Mouse (Mus musculus) spleen, postnatal 36 days (tissue): ENCODE results near the gene 1700037H04Rik.

Source experiments
- DNase-seq, 2 experiments: peaks; one replicate each; pipeline ENCODE4 v3.0.0; 2022; ENCODE audit warnings: low spot score in 2 of 2, mixed read lengths in 1 of 2

The 1700037H04Rik gene

GRCm38 (mm10) chr2:131159938-131160581 lies at the start of gene 1700037H04Rik:
1700037H04Rik (minus strand) TSS chr2:131160081.
- DNase-seq, result peak; percentile 95 to 97

GRCm38 (mm10) chr2:131209125-131209795 lies 49.4 kb upstream of the 1700037H04Rik start:
- peak; percentile 48 to 63 for DNase-seq

GRCm38 (mm10) chr2:131208356-131208755 lies 48.5 kb upstream of the 1700037H04Rik start:
- no peak for DNase-seq

- DNase-seq, result no peak
Measured at GRCm38 (mm10) chr2:131206778-131207177, 46.9 kb upstream of the 1700037H04Rik start, which contains the start of gene Ap5s1. Ap5s1 (plus strand) TSS chr2:131207078.

GRCm38 (mm10) chr2:131205521-131206182 lies 45.8 kb upstream of the 1700037H04Rik start:
- peak; percentile 44 to 65 for DNase-seq

DNA sequence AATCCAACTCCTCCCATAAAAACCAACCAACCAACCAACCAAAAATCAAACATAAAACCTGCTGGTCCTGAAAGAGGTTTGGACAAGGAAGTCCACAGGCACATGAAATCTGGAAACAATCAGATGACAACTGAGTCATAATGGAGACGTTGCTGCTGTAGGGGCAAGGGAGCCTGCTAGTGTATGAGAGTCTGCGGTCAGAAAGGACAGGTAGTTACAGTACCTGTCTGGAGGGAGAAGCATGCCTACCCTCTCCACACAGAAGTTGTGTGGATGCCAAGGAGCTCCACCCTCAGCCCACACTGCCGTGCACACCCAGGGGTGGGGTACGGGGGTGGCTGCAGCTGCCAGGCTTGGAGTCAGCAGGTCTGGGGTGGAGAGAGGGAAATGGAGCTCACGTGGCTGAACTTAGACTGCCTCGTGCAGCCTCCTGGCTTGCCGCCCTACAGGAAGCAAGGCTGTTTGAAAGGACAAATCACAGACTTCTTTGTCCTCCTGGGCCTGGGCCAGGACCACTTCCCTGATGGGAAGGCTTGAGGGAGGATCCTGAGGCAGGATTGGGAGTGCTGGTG lies 44.6 kb upstream of the 1700037H04Rik start:
- DNase-seq, result peak; percentile 55 to 68

GRCm38 (mm10) chr2:131203816-131204409 lies 44.0 kb upstream of the 1700037H04Rik start:
- DNase-seq, result no peak

- DNase-seq, result no peak
Measured at GRCm38 (mm10) chr2:131201262-131201661, 41.4 kb upstream of the 1700037H04Rik start.

DNA sequence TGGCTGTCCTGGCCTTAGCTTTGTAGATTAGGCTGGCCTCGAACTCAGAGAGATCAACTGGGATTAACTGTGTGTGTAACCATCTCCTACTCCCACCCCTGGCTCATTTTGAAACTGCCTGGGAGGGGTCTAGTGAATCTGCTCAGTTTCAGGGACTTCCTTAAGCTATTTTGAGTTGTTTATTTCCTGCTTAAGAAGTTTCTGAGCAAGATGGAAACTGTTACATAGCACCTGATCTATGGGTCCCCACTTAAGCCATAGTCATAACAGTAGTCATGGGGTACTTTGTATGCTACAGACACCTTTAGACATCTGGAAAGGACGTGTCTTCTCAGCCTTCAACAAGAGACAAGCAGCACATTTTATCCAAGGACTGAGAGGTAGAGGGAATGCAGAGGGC lies 40.8 kb upstream of the 1700037H04Rik start:
- no peak for DNase-seq

GRCm38 (mm10) chr2:131196606-131197316 lies 36.9 kb upstream of the 1700037H04Rik start:
- no peak for DNase-seq

DNA sequence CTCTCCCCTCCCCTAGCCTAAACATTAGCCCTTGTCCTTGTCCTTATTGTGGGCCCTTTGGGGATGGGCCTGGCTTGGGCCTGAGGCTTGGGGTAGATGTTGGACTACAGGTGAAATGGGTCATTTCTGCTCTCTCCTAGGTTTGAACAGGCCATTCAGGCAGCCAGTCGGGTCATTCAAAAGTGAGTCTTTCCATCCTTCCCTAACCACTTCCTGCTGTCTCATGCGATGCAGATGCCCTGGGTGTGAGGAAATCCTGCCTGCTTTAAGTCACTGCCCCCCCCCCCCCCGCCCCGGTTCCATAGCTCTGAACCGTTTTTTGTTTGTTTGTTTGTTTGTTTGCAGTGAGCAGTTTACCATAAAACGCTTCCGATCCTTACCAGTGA lies 31.1 kb upstream of the 1700037H04Rik start:
- peak in 1 of 2 experiments; percentile 38 for DNase-seq

GRCm38 (mm10) chr2:131190344-131191004 lies 30.6 kb upstream of the 1700037H04Rik start:
- DNase-seq, result peak; percentile 78 to 80

DNA sequence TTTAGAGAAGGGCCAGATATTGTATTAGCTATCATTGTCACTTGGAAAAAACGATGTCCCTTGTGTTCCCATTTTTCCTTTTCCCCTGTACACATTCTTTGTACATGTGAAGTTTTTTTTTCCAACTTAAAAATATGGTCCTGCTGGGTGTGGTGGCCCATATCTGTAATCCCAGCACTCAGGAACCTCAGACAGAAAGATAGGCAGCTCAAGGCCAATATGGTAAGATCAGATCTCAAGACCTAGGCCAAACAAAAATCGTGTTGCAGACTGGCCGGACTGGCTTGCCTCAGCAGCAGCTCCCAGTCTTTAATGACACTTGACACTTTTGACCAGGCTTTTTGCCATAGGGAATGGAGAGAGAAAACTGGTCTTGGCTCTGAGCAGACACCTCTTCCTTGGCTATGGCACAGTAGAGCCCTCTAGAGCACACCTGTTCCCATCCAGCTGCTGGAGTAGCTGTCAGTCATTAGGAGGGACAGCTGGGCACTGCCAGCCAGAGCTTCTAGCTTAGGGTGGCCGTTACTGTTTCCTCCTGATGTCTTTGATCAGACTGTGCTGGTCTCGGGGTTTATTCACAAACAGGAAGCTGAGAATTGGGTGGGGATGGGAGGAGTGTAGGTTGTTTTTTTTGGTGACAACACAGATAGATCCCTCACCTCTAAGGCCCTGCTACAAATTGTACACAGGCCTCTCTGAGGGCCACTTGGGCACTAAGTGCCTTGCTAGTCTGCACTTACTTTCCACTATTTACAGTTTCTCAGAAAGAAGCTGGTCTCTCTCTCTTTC lies 29.8 kb upstream of the 1700037H04Rik start:
- peak; percentile 55 to 67 for DNase-seq

GRCm38 (mm10) chr2:131188311-131188710 lies 28.4 kb upstream of the 1700037H04Rik start:
- DNase-seq, result no peak

GRCm38 (mm10) chr2:131187602-131187922 lies 27.7 kb upstream of the 1700037H04Rik start:
- DNase-seq, result no peak

DNA sequence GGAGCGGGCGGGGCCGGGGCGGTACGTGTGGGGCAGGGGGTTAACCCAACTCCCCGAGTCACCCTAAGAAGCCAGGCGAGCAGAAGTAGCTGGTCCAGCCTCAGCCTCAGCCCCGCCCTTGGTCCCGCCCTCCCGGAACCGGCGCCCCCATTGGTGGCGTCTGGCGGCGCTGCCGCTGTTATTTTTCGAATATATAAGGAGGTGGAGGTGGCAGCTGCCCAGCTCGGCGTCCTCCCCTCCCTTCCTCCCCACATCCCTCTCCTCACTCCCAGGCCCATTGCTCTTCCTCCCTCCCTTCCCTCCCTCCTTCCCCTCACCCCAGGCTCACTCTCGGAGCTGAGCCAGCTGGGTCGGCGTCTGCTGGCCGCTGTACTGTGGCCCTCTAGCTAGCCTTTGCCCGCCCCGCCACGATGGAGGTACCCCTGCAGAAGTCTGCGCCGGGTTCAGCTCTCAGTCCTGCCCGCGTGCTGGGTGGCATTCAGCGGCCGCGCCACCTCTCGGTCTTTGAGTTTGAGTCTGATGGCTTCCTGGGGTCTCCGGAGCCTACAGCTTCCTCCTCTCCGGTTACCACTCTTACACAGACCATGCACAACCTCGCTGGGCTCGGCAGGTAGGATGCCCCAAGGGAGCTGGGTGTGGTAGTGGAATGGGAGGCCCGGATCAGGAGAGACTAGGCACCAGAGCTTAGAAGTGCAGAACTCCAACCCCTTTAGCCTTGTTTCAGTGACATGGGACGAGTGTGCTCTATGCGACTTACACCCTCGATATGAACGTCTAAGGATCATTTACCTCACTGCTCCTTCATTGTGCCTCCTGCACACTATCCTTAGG lies 27.1 kb upstream of the 1700037H04Rik start, which contains the start of the genes Cdc25b and Spef1:
TSS of gene Cdc25b (plus strand) at position 179 of the 831 bp plus-strand sequence.
TSS of gene Spef1 (minus strand) at position 512 of the 831 bp plus-strand sequence.
- peak; percentile 88 to 89 for DNase-seq

GRCm38 (mm10) chr2:131186343-131186742 lies 26.5 kb upstream of the 1700037H04Rik start:
- DNase-seq, result no peak

DNA sequence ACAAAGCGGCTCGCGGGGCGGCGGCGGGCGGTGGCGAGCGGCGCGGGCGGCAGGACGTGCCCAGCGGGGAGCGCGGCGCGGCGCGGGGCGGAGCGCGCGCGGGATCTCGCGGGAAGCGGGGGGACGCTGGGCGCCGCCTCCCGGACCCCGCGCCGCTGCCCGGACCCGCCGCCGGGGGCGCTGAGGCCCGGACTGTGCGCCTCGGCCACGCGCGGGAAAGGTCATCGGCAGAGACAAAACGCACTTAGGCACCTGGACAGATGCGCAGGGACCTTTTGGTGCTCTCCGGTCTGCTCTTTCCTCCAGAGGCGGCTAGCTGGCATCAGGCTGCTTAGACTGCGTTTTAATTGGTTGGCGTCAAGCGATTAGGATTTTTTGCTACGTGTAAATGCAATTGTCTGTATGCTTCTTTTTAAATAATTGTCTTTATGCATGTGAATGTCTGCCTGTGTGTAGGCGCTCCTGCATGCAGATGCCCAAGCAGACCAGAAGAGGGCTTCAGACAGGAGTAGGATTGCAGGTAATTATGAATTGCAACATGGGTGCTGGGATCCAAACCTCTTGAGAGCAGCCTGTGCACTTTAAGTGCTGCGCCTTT lies 20.2 kb upstream of the 1700037H04Rik start, which contains the start of gene Cenpb:
TSS of gene Cenpb (minus strand) at position 78 of the 598 bp plus-strand sequence.
- DNase-seq, result peak; percentile 73 to 78
